Mouse (Mus musculus) megakaryocyte, embryonic 14.5 days (primary cell): ENCODE data around the gene Psd.

Source experiments
- FLI1 ChIP-seq: IDR thresholded peaks from 2 replicates; pipeline ENCODE4 v1.6.1; 2012; ENCODE audit warnings: low read length, inconsistent platforms, mixed read lengths
- GATA1 ChIP-seq: IDR thresholded peaks from 3 replicates; pipeline ENCODE4 v1.6.1; 2012; ENCODE audit warnings: mixed read lengths, low read length, inconsistent platforms, borderline replicate concordance

GRCm38 (mm10) chr19:46357344-46358280 is 30.7 kb upstream of the Psd start:
- TF ChIP-seq GATA1, result no peak
- TF ChIP-seq FLI1, result no peak
